Mouse (Mus musculus) C2C12 (cell line): ENCODE results near the gene Ocm. TPM values are rescaled to one million over a fixed set of nuclear protein-coding genes. Genes with fewer than 3 reads are reported as not detected.
A peak's percentile ranks its signal among the peaks of the same experiment; 100 is the strongest.

ENCODE experiments used
- H3K27me3 ChIP-seq: one replicate; pipeline ENCODE4 v1.6.1; 2011; ENCODE audit not compliant: control insufficient read depth, insufficient read depth, insufficient read length
- H3K36me3 ChIP-seq: one replicate; pipeline ENCODE4 v1.6.1; 2011; ENCODE audit not compliant: control insufficient read depth, insufficient read depth
- H3K4me3 ChIP-seq: one replicate; pipeline ENCODE4 v1.5.1; 2011; ENCODE audit warnings: mild to moderate bottlenecking, control low read depth; ENCODE audit not compliant: poor library complexity, insufficient read depth, severe bottlenecking
- H3K79me2 ChIP-seq: one replicate; pipeline ENCODE4 v1.6.1; 2011; ENCODE audit not compliant: control insufficient read depth, insufficient read depth
- H3K79me3 ChIP-seq: one replicate; pipeline ENCODE4 v1.6.1; 2011; ENCODE audit warnings: low read depth, control low read depth
- H3ac ChIP-seq: one replicate; pipeline ENCODE3; 2011; ENCODE audit warnings: low read depth; ENCODE audit not compliant: control insufficient read depth, insufficient read length
- CEBPB ChIP-seq: IDR thresholded peaks from one replicate; pipeline ENCODE4 v1.6.1; 2011; ENCODE audit warnings: low read depth, mild to moderate bottlenecking, control low read depth, moderate library complexity
- CTCF ChIP-seq: IDR thresholded peaks from one replicate; pipeline ENCODE4 v1.5.1; 2011; ENCODE audit not compliant: control insufficient read depth, insufficient read depth, insufficient read length
- FOSL1 ChIP-seq: IDR thresholded peaks from one replicate; pipeline ENCODE4 v1.8.0; 2011; ENCODE audit warnings: mild to moderate bottlenecking, low read length; ENCODE audit not compliant: poor library complexity, insufficient read depth, severe bottlenecking
- MAX ChIP-seq: IDR thresholded peaks from one replicate; pipeline ENCODE4 v1.6.1; 2011; ENCODE audit warnings: mild to moderate bottlenecking, control low read depth
- MYOD1 ChIP-seq: IDR thresholded peaks from one replicate; pipeline ENCODE4 v1.6.1; 2011; ENCODE audit warnings: low read depth; ENCODE audit not compliant: control insufficient read depth, insufficient read length
- MYOG ChIP-seq: IDR thresholded peaks from one replicate; pipeline ENCODE4 v1.6.1; 2011; ENCODE audit not compliant: control insufficient read depth, insufficient read length; ENCODE audit errors: extremely low read depth
- USF1 ChIP-seq: IDR thresholded peaks from one replicate; pipeline ENCODE4 v1.6.1; 2011; ENCODE audit warnings: low read depth, mild to moderate bottlenecking, control low read depth, moderate library complexity
- polyA plus RNA-seq: library from polyadenylated mRNA; unstranded; fragments of >200 nt; fragmentation: generic; extraction: Trizol; gene quantifications from one replicate; pipeline ENCODE4 v1.2.1, GENCODE M21; 2012; ENCODE audit warnings: missing spikeins

The Ocm gene
- polyA plus RNA-seq, 1 experiment, result not detected

GRCm38 (mm10) chr5:143975631-143975933, 50.9 kb downstream of the Ocm start:
- no peak overlapping the region for H3ac ChIP-seq
- H3K36me3 ChIP-seq, result no peaks in the 10 kb centered on the region
- H3K79me2 ChIP-seq, result no peaks in the 10 kb centered on the region
- no peaks in the 10 kb centered on the region for H3K79me3 ChIP-seq
- H3K4me3 ChIP-seq, result no peak overlapping the region
- peaks cover 8% of the 10 kb centered on the region for H3K27me3 ChIP-seq
- TF ChIP-seq USF1 (no peak), CTCF (no peak), FOSL1 (no peak), MYOD1 (no peak), MAX (no peak), CEBPB (no peak), MYOG (no peak)

GRCm38 (mm10) chr5:143974931-143975630, 51.4 kb downstream of the Ocm start:
- no peak for TF ChIP-seq CEBPB
- TF ChIP-seq CTCF, result peak; percentile 90
- no peaks in the 10 kb centered on the region for H3K79me2 ChIP-seq

GRCm38 (mm10) chr5:143972628-143973027, 53.8 kb downstream of the Ocm start:
- Histone ChIP-seq H3ac (no peak overlapping the region), H3K79me2 (no peaks in the 10 kb centered on the region), H3K4me3 (no peak overlapping the region), H3K27me3 (peaks cover 16% of the 10 kb centered on the region), H3K79me3 (no peaks in the 10 kb centered on the region), H3K36me3 (no peaks in the 10 kb centered on the region)
- TF ChIP-seq CEBPB (no peak), MAX (no peak), MYOG (no peak), MYOD1 (no peak), USF1 (no peak), CTCF (no peak), FOSL1 (no peak)

More at GRCm38 (mm10) chr5:143974931-143975630, 51.4 kb downstream of the Ocm start:
- Histone ChIP-seq H3ac (no peak overlapping the region), H3K27me3 (peaks cover 8% of the 10 kb centered on the region), H3K79me3 (no peaks in the 10 kb centered on the region), H3K36me3 (no peaks in the 10 kb centered on the region), H3K4me3 (no peak overlapping the region)

Other genes with a start within 250 kb of the Ocm start
- gene Eif2ak1, start 208.9 kb downstream of the Ocm start, polyA plus RNA-seq, result 13.9 TPM
- gene Ankrd61, start 129.0 kb downstream of the Ocm start, polyA plus RNA-seq, result 0.18 TPM
- 158 TPM for gene Aimp2, start 116.8 kb downstream of the Ocm start, polyA plus RNA-seq
- gene Pms2, start 116.7 kb downstream of the Ocm start, polyA plus RNA-seq, result 7.0 TPM
- gene Gm42421, start 98.5 kb downstream of the Ocm start, polyA plus RNA-seq, result 0.25 TPM
- not detected for gene Rsph10b, start 93.6 kb downstream of the Ocm start, polyA plus RNA-seq
- 35.0 TPM for gene Ccz1, start 11.8 kb downstream of the Ocm start, polyA plus RNA-seq
- 4.9 TPM for gene Lmtk2, start 73.8 kb upstream of the Ocm start, polyA plus RNA-seq
- not detected for gene Bhlha15, start 163.6 kb upstream of the Ocm start, polyA plus RNA-seq
- gene Tecpr1, start 196.9 kb upstream of the Ocm start, polyA plus RNA-seq, result 10.5 TPM
- gene Bri3, start 217.8 kb upstream of the Ocm start, polyA plus RNA-seq, result 121 TPM